Mouse (Mus musculus) activated CD4-positive, CD25-positive, alpha-beta regulatory T cell, adult 4 months (primary cell): ENCODE data around the gene Ninl. TPM values are rescaled to one million over a fixed set of nuclear protein-coding genes. Genes with fewer than 3 reads are reported as not detected.
"Not testable (repeated sequence)": the region's sequence is repeated elsewhere in the genome, so short reads cannot be mapped to it uniquely, and the experiment has no call there.

Experiments
- ATAC-seq: one replicate; pipeline ENCODE4 v1.8.0; 2017
- polyA plus RNA-seq, 2 experiments: library from polyadenylated mRNA; unstranded; fragments of 100-300 nt; shearing (Covaris generic); gene quantifications; one replicate each; pipeline ENCODE4 v1.2.1; 2017

Ninl gene
- polyA plus RNA-seq, 2 experiments from 2014 or later = not detected

DNA sequence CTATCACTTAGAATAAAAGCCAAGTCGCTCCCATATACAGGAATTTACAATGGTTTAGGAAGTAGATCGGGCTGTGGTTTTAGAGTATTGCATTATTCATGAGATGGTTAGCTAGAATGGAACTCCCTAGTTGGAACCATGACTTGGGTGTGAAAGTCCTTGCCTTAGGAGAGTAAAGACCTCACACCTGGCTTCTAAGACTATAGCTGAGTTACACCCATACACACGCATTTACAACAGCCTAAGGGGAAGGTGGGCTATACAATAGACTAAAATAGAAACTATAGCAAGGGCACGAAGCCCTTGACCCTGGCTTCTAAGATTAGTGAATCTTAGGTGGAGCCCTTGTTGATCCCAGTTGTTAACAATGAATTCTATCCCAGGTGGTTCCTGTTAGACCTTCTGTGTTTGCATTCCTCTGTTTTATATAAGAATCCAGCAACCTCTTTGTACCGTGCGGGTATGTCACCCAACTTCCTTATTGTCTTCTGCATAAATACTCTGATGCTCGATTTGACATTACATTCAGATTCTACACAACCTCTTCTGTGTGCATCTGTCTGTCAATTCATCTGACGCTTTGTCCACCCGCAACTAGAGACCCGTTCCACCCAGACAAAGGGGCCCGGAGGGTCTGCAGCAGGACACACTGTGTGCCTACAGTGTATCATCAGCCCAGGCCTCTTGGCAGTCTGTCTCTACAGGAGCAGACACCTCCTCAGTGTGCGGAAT is 91.1 kb downstream of the Ninl start:
- ATAC-seq = not testable (repeated sequence)

GRCm38 (mm10) chr2:150947341-150947740 is 91.8 kb downstream of the Ninl start:
- not testable (repeated sequence) for ATAC-seq

DNA sequence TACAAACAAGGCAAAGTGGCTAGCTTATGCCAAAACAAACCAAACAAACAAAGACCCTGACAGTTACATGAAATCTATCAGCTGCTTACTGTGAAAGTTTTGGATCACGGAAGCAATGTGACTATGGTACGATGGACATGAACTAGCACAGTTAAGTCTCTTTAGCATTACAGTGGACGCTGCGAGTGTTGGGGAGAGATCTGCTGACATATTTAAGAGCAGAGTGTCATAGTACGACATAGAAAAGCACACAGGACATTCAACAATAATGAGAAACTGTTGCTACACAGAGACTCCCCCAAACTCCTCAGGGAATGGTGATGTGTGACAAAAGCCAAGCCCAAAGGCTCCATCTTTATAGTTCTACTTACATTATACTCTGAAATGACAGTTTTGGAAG is 95.2 kb downstream of the Ninl start:
- no peak for ATAC-seq

- no peak for ATAC-seq
Measured at GRCm38 (mm10) chr2:150934659-150935058, 104.5 kb downstream of the Ninl start.

DNA sequence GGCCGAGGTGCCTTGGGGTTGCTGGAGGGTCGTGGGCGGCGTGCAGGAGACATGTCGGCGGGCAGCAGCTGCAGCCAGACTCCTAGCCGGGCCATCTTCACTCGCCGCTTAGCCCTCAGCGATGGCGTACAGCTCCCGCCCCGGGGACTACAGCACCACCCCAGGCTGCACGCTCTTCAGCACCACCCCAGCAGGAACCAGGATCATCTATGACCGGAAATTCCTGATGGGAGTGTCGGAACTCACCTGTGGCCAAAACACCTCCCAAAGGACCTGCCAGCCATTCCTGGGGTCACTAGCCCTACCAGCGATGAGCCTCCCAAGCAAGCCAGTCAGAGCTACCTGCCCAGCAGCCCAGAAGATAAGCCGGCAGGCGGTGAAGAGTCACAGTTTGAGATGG is 105.7 kb downstream of the Ninl start:
- ATAC-seq = no peak

- no peak for ATAC-seq
Measured at GRCm38 (mm10) chr2:150930806-150931205, 108.4 kb downstream of the Ninl start.

- no peak for ATAC-seq
Measured at GRCm38 (mm10) chr2:150929156-150929555, 110.0 kb downstream of the Ninl start.

DNA sequence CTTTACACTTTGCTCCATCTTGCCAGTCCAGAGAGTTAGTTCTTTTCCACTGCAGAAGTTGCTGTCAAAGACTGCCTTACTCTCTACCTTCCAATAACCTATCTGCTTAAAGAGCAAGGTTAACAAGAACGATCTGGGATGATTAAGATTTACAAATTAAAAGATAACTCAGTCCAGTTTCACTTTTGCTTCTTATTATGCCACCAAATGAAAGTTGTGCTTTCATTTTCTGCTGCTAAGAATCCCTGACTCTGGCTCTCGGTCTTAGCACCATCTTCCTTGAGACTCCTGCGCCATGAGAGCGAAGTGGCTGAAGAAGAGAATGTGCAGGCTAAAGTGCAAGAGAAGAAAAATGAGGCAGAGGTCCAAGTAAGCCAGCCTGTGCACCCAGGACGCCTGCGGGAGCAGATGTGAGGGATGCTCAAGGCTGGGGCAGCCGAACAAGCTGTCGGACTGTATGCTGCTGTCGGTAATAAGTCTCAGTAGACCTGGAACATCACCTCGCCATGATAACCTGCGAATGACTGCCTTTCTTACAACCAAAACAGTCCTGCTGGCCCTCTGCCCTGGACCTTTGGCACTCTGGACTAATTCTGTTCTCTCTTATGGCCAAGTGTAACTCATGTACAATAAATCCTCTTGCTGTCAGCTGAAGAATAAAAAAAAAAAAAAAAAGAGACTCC is 112.0 kb downstream of the Ninl start:
- ATAC-seq = peak; percentile 76

- no peak for ATAC-seq
Measured at GRCm38 (mm10) chr2:150923505-150923904, 115.7 kb downstream of the Ninl start.

- no peak for ATAC-seq
Measured at GRCm38 (mm10) chr2:150923026-150923425, 116.2 kb downstream of the Ninl start.

DNA sequence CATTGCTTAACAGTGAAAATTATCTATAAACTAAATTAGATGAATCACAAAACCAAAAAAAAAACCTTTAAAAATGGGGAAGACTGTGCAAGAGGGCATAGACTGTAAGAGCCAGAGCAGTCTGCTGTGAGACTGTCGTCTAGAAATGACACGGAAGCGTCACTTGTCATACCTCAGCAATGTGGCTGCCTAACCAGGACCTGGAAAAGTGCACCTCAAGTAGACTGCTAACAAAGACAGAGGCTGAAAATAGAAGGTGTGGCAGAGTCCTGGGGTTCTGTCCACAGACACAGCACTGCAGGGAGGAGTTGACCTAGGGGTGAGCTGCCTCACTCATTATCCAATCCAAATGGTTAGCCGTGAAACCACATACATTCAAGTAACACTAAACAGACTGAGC is 117.0 kb downstream of the Ninl start:
- ATAC-seq = no peak

DNA sequence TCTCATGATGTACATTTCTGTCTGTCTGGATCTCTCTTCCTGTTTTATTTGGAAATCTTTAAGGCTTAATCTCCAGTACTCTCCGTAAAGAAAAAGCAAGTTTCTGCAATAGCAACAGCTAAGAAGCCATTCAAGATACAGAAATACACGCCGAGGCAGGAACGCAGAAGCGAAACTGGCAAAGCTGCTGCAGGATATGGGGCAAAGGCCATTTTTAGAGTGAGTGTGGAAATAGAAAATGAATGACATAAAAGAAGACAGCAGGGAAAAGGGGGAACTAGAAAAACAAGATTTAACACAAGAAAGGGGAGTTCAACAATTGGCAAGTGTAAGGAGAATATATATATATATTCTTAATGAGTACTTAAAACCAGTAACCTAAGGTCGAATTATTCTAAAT is 117.5 kb downstream of the Ninl start:
- ATAC-seq = no peak

- ATAC-seq = no peak
Measured at GRCm38 (mm10) chr2:150920543-150920942, 118.6 kb downstream of the Ninl start.

DNA sequence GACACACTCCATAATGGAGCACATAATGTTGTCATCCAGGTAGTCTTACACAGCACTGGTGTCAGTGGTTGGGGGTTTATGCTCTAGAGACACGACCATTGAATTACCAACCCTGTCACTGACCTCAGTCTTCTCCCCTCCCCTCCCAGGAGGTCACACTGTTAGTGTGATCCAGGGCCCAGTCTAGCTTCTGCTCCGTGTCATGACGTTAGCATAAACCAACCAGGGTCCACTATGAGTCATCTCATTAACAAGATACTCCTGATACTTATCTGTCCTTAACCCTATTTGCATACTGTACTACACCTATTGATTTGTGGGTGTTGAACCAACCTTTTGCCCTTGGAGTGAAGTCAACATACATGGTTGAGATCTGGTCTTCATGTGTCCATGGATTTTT is 120.5 kb downstream of the Ninl start:
- ATAC-seq = peak; percentile 70

DNA sequence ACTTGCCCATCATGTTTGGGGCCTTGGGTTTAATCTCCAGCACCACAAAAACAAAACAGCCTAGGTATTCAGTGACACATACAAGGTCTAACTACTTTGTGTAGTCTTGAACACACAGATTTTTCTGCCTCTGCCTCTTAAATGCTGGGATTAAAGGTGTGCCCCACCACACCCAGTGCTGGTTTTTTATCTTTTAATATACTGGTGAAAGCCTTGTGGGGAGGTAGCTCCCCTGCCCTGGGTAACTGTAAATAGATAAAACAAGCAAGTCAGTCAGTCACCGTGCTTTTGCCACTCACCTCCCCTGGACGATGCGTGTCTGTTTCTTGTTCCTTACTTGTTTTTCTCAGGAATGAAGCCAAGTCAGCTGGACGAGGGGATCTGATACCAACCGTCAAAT is 123.4 kb downstream of the Ninl start:
- ATAC-seq = no peak

GRCm38 (mm10) chr2:150914781-150915515 is 124.2 kb downstream of the Ninl start:
- peak; percentile 48 for ATAC-seq

GRCm38 (mm10) chr2:150910295-150910881 is 128.8 kb downstream of the Ninl start:
- ATAC-seq = no peak

DNA sequence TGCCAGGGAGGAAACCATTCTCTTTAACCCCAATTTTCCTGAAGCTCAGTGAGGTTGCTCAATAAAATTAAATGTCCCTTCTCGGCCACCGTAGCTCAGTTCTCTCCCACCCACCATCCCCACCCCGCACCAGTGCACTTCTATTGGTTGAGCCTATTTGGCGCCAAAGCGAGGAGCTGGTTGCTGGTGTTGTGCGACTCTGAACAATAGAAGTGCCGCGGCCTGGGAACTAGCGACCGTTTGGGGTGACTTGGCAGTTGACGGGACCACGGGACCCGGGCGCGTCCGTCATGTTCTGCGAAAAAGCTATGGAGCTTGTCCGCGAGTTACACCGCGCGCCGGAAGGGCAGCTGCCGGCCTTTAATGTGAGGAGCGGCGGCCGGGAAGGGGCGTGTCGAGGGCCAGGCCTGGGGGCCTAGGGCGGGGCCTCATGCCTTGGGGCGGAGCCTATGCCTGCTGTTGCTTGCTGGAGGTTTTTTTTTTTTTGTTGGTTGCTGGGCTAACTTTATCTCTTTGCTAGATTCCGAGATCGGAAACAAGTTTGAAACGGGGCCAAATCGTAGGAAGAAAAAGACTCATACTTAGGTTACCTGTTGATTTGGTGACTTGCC is 129.6 kb downstream of the Ninl start:
- peak; percentile 85 for ATAC-seq

- not testable (repeated sequence) for ATAC-seq
Measured at GRCm38 (mm10) chr2:150908881-150909280, 130.3 kb downstream of the Ninl start.

DNA sequence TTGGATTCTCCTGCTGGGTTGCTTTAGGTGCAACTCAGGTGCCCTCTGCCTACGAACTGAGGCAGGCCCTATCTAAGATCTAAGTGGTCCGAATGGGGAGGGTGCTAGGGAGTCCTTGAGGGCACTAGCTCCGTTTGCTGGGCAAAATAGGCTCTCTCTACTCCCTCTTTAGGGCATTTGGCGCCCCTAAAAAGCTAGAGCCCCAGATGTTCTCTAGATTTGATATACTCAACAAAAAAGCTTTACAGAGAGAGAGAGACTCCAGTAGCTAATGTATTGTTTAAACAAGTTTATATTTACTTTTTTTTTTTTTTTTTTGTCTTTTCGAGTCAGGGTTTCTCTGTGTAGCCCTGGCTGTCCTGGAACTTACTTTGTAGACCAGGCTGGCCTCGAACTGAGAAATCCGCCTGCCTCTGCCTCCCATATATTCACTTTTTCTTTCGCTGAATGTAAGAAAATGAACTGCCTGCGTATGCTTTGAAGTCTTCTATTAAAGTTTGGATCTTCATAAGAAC is 134.2 kb downstream of the Ninl start, which contains the start of gene Gins1:
Gene Gins1, plus strand, starts transcription at position 465 of the 515 bp plus-strand sequence.
- peak; percentile 36 for ATAC-seq

DNA sequence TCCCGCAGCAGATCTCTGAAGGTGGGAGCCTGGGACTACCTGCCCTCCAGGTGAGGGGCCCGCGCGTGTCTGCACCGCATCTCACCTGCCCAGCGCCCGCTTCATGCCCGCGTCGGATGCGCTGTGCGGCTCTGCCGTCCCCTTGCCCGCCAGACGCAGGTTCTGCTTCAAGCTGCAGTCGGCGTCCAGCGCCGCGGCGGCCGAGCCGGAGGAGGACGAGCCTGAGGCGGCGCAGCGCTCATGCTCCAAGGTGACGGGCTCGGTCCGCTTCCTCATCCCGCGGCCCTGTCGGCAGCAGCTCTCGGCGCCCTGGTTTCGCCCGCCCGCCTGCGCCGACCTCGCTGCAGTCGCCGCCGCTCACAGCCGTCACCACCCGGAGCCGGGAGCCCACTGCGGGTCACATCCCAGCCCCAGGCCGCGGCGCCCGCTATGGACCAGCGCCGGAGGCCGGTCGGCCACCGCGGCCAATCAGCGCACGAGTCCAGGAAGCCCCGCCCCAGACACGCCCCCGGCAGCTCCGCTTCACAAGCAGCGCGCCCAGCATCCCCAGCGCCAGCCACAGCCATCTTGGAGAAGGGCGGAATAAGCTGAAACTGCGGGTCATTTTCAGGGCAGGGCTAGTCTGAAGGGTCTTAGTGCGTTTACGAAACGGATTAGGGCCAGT is 134.8 kb downstream of the Ninl start, which contains the start of gene Abhd12:
Gene Abhd12, minus strand, starts transcription at position 470 of the 664 bp plus-strand sequence.
- ATAC-seq = peak; percentile 93

DNA sequence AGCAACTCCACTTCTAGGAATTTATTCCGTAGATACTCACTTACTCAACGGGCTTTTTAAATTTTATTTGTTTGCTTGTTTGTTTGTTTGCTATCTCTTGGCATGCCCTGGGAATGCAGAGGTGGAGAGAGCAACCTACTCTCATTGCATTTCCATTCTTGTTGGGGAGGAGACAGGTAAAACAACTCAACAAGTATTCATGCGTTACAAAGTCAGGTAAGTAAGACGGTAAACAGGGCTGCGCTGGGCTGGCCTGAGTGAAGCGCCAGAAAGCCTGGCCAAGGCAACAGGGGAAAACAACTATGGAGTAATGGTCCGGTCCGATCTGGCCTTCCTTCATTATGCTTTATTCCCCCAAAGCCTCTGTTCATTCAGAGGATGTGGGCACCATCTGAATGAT is 136.8 kb downstream of the Ninl start:
- no peak for ATAC-seq
